Mouse (Mus musculus) intestine, postnatal 0 days (tissue): ENCODE data around the gene Casp8ap2. TPM values are rescaled to one million over a fixed set of nuclear protein-coding genes. Genes with fewer than 3 reads are reported as not detected.

ENCODE experiments used
- ATAC-seq: fragments of 200-750 bp; cut with Nextera tagmentation; 2 replicates; pipeline ENCODE4 v1.8.0; 2017; ENCODE audit warnings: mild to moderate bottlenecking, moderate TSS enrichment, moderate library complexity
- H3K27ac ChIP-seq: fragments of 300-500 bp; sonication (generic); 2 replicates; pipeline ENCODE4 v1.5.1; 2014; ENCODE audit warnings: mild to moderate bottlenecking, low read depth, low read length, moderate library complexity
- H3K27me3 ChIP-seq: fragments of 300-500 bp; sonication (generic); replicated peaks from 2 replicates; pipeline ENCODE4 v1.6.1; 2014; ENCODE audit warnings: low read length, mixed read lengths; ENCODE audit not compliant: control insufficient read depth, insufficient read depth
- H3K36me3 ChIP-seq: fragments of 300-500 bp; sonication (generic); 2 replicates; pipeline ENCODE4 v1.6.1; 2014; ENCODE audit warnings: mild to moderate bottlenecking, moderate library complexity; ENCODE audit not compliant: control insufficient read depth, insufficient read depth
- H3K4me1 ChIP-seq: fragments of 300-500 bp; sonication (generic); replicated peaks from 2 replicates; pipeline ENCODE4 v1.6.1; 2014; ENCODE audit warnings: antibody characterized with exemption, low read length, mixed read lengths; ENCODE audit not compliant: control insufficient read depth, insufficient read depth
- H3K4me2 ChIP-seq: fragments of 300-500 bp; sonication (generic); replicated peaks from 2 replicates; pipeline ENCODE4 v1.6.1; 2014; ENCODE audit warnings: low read depth, mild to moderate bottlenecking, moderate library complexity
- H3K4me3 ChIP-seq: fragments of 300-500 bp; sonication (generic); 2 replicates; pipeline ENCODE4 v1.5.1; 2014; ENCODE audit warnings: low read depth, low read length
- H3K9ac ChIP-seq: fragments of 300-500 bp; sonication (generic); 2 replicates; pipeline ENCODE4 v1.6.1; 2014; ENCODE audit warnings: mild to moderate bottlenecking, low read depth, low read length
- H3K9me3 ChIP-seq: fragments of 300-500 bp; sonication (generic); 2 replicates; pipeline ENCODE4 v1.6.1; 2016; ENCODE audit warnings: mixed run types; ENCODE audit not compliant: control insufficient read depth
- CTCF ChIP-seq: sonication (generic); IDR thresholded peaks from 2 replicates; pipeline ENCODE4 v1.5.1; 2016; ENCODE audit warnings: low read depth, mild to moderate bottlenecking, control low read depth, antibody characterized with exemption, moderate library complexity
- WGBS: fragments of 180-500 bp; shearing (Covaris S2); extraction: QIAGEN DNeasy Blood & Tissue Kit; methylation state at CpG from one replicate; pipeline ENCODE4 v1.1.7; 2014; 5-methylcytosine and 5-hydroxymethylcytosine counted together
- polyA plus RNA-seq: library from polyadenylated mRNA; unstranded; fragments of >200 nt; fragmentation: Nextera tagmentation; extraction: Ambion mirVana; gene quantifications from 2 replicates; pipeline ENCODE4 v1.2.1, GENCODE M21; 2015

Gene Casp8ap2
- 18.4 and 19.2 TPM in 2 replicates for polyA plus RNA-seq

- no peaks in the 10 kb centered on the region for H3K4me1 ChIP-seq
- peak within 1 kb of the TSS; percentile 90 for H3K9ac ChIP-seq
- H3K4me3 ChIP-seq, result peak within 1 kb of the TSS; percentile 99
- under 1% methylated on average over 65 of the region's 67 CpGs for WGBS
- ATAC-seq, result peak; percentile 99
- TF ChIP-seq CTCF, result no peak
- no peaks in the 10 kb centered on the region for H3K27me3 ChIP-seq
- H3K36me3 ChIP-seq, result no peaks in the 10 kb centered on the region
- peak within 1 kb of the TSS; percentile 54 for H3K27ac ChIP-seq
- peak within 1 kb of the TSS; percentile 78 for H3K4me2 ChIP-seq
- no peaks in the 10 kb centered on the region for H3K9me3 ChIP-seq
Observed at GRCm38 (mm10) chr4:32615034-32615881, at the start of gene Casp8ap2. Gene Casp8ap2 (plus strand): TSS chr4:32615451.

- Histone ChIP-seq H3K9ac (no peak overlapping the region), H3K36me3 (no peaks in the 10 kb centered on the region), H3K9me3 (no peaks in the 10 kb centered on the region), H3K27me3 (no peaks in the 10 kb centered on the region), H3K27ac (no peak overlapping the region), H3K4me2 (no peak overlapping the region), H3K4me1 (no peaks in the 10 kb centered on the region), H3K4me3 (no peak overlapping the region)
- ATAC-seq, result no peak
- TF ChIP-seq CTCF, result no peak
- 86% methylated on average over 4 of the region's 4 CpGs for WGBS
Observed at GRCm38 (mm10) chr4:32569054-32569453, 46.2 kb upstream of the Casp8ap2 start.

- WGBS, result 52% methylated on average over 17 of the region's 17 CpGs
- no peak overlapping the region; the same call in 1 of the 2 replicates for H3K4me2 ChIP-seq
Observed at GRCm38 (mm10) chr4:32569995-32570938, 45.0 kb upstream of the Casp8ap2 start.

GRCm38 (mm10) chr4:32570939-32571317 is 44.3 kb upstream of the Casp8ap2 start:
- no peak overlapping the region for H3K4me3 ChIP-seq
- no peaks in the 10 kb centered on the region for H3K9me3 ChIP-seq
- no peaks in the 10 kb centered on the region for H3K36me3 ChIP-seq
- WGBS, result 39% methylated on average over 8 of the region's 8 CpGs
- peak; percentile 55; the same call in 1 of the 2 replicates for ATAC-seq
- no peaks in the 10 kb centered on the region for H3K4me1 ChIP-seq
- H3K4me2 ChIP-seq, result no peak overlapping the region; the same call in 1 of the 2 replicates
- H3K9ac ChIP-seq, result no peak overlapping the region
- H3K27me3 ChIP-seq, result no peaks in the 10 kb centered on the region
- no peak overlapping the region for H3K27ac ChIP-seq
- TF ChIP-seq CTCF, result no peak

More at GRCm38 (mm10) chr4:32569995-32570938, 45.0 kb upstream of the Casp8ap2 start:
- ATAC-seq, result peak; percentile 37; the same call in 1 of the 2 replicates
- Histone ChIP-seq H3K27ac (0 out of 2 replicates have a peak overlapping the region, but pooled peaks have one; percentile 21), H3K4me1 (no peaks in the 10 kb centered on the region), H3K27me3 (no peaks in the 10 kb centered on the region), H3K9ac (no peak overlapping the region), H3K4me3 (no peak overlapping the region), H3K36me3 (no peaks in the 10 kb centered on the region), H3K9me3 (no peaks in the 10 kb centered on the region)
- TF ChIP-seq CTCF, result peak; percentile 48

- H3K4me3 ChIP-seq, result no peak overlapping the region
- H3K4me1 ChIP-seq, result no peaks in the 10 kb centered on the region
- ATAC-seq, result peak; percentile 46
- H3K27ac ChIP-seq, result no peak overlapping the region
- WGBS, result 58% methylated on average over 3 of the region's 3 CpGs
- no peak overlapping the region; the same call in 1 of the 2 replicates for H3K4me2 ChIP-seq
- H3K9me3 ChIP-seq, result no peaks in the 10 kb centered on the region
- H3K36me3 ChIP-seq, result no peaks in the 10 kb centered on the region
- TF ChIP-seq CTCF, result no peak
- no peak overlapping the region for H3K9ac ChIP-seq
- no peaks in the 10 kb centered on the region for H3K27me3 ChIP-seq
Observed at GRCm38 (mm10) chr4:32571441-32571840, 43.8 kb upstream of the Casp8ap2 start.

GRCm38 (mm10) chr4:32572118-32572517 is 43.1 kb upstream of the Casp8ap2 start:
- H3K4me1 ChIP-seq, result no peaks in the 10 kb centered on the region
- no peaks in the 10 kb centered on the region for H3K36me3 ChIP-seq
- H3K4me2 ChIP-seq, result no peak overlapping the region
- no peak for ATAC-seq
- H3K9me3 ChIP-seq, result no peaks in the 10 kb centered on the region
- H3K27ac ChIP-seq, result no peak overlapping the region
- TF ChIP-seq CTCF, result peak; percentile 87
- H3K9ac ChIP-seq, result no peak overlapping the region
- no peak overlapping the region for H3K4me3 ChIP-seq
- 60% methylated on average over 1 of the region's 1 CpGs for WGBS
- H3K27me3 ChIP-seq, result no peaks in the 10 kb centered on the region
